ENCODE assay signal across 7 mouse cellular contexts in genomic region chr11:59810480-59811158, GRCm38 (mm10). TPM values are rescaled to one million over a fixed set of nuclear protein-coding genes. Genes with fewer than 3 reads are reported as not detected.
DNase-seq lines count a peak whose midpoint lies in the region; ATAC-seq lines count a peak whose summit lies in the region.

No protein-coding gene starts in this region.

- peak overlapping the region; percentile 62 for H3K4me3 ChIP-seq in lung, embryonic 16.5 days (ENCODE audit: low read length)
- peak overlapping the region; percentile 65 for H3K4me3 ChIP-seq in embryonic facial prominence, embryonic 14.5 days (ENCODE audit: low read depth, low read length)
- peak overlapping the region; percentile 75 for H3K4me3 ChIP-seq in limb, embryonic 11.5 days (ENCODE audit: low read depth, low read length)
- H3K4me3 ChIP-seq in stomach, embryonic 14.5 days (ENCODE audit: low read depth, low read length), result peak overlapping the region; percentile 68

- peak overlapping the region; percentile 82 for H3K4me2 ChIP-seq in lung, embryonic 16.5 days (ENCODE audit: low read depth, low read length)
- H3K4me2 ChIP-seq in embryonic facial prominence, embryonic 14.5 days (ENCODE audit: low read depth, low read length), result peak overlapping the region; percentile 92
- peak overlapping the region; percentile 84 for H3K4me2 ChIP-seq in limb, embryonic 11.5 days (ENCODE audit: low read depth, severe bottlenecking)
- peak overlapping the region; percentile 80 for H3K4me2 ChIP-seq in stomach, embryonic 14.5 days (replicated peaks; ENCODE audit: low read depth, low read length)

- H3K9ac ChIP-seq in lung, embryonic 16.5 days (ENCODE audit: low read length), result peak overlapping the region; percentile 86; the same call in 1 of the 2 replicates
- peak overlapping the region; percentile 92 for H3K9ac ChIP-seq in embryonic facial prominence, embryonic 14.5 days (ENCODE audit: low read depth, low read length)
- peak overlapping the region; percentile 96 for H3K9ac ChIP-seq in limb, embryonic 11.5 days (ENCODE audit: low read length)
- peak overlapping the region; percentile 81; the same call in 1 of the 2 replicates for H3K9ac ChIP-seq in stomach, embryonic 14.5 days (replicated peaks; ENCODE audit: low read depth, low read length)

- DNase-seq in lung, postnatal 10 days, result no peak
- no peak for DNase-seq in embryonic facial prominence, embryonic 14.5 days (ENCODE audit: low spot score)
- DNase-seq in limb, embryonic 11.5 days (ENCODE audit: low spot score), result no peak
- no peak for DNase-seq in cerebellum, postnatal 25 days
- no peak for DNase-seq in kidney, postnatal 4 days

- peaks cover 12% of the 10 kb centered on the region for H3K4me1 ChIP-seq in lung, embryonic 16.5 days (replicated peaks; ENCODE audit: control insufficient read depth, insufficient read depth, low read length)
- H3K4me1 ChIP-seq in embryonic facial prominence, embryonic 14.5 days (ENCODE audit: control insufficient read depth, insufficient read depth, low read length), result peaks cover 15% of the 10 kb centered on the region
- peaks cover 6% of the 10 kb centered on the region for H3K4me1 ChIP-seq in limb, embryonic 11.5 days (ENCODE audit: control insufficient read depth, insufficient read depth, low read length)
- peaks cover 15% of the 10 kb centered on the region for H3K4me1 ChIP-seq in stomach, embryonic 14.5 days (ENCODE audit: control insufficient read depth, insufficient read depth, low read length)

- no peak for ATAC-seq in lung, embryonic 16.5 days (ENCODE audit: low read depth)
- no peak for ATAC-seq in embryonic facial prominence, embryonic 14.5 days (ENCODE audit: low read depth)
- ATAC-seq in limb, embryonic 11.5 days (ENCODE audit: insufficient number of reproducible peaks, low FRiP score, low TSS enrichment, low read depth), result no peak
- no peak for ATAC-seq in stomach, embryonic 14.5 days (ENCODE audit: insufficient number of reproducible peaks, insufficient read depth, low FRiP score, low read depth)

- H3K9me3 ChIP-seq in lung, embryonic 16.5 days (ENCODE audit: control insufficient read depth, low read length), result no peaks in the 10 kb centered on the region
- no peaks in the 10 kb centered on the region for H3K9me3 ChIP-seq in embryonic facial prominence, embryonic 14.5 days (ENCODE audit: control insufficient read depth, low read length)
- no peaks in the 10 kb centered on the region for H3K9me3 ChIP-seq in limb, embryonic 11.5 days (ENCODE audit: control insufficient read depth, low read length)
- no peaks in the 10 kb centered on the region for H3K9me3 ChIP-seq in stomach, embryonic 14.5 days (ENCODE audit: control insufficient read depth, low read depth, low read length)

- peaks cover 8% of the 10 kb centered on the region for H3K36me3 ChIP-seq in lung, embryonic 16.5 days (ENCODE audit: control insufficient read depth, insufficient read depth, low read length)
- peaks cover 27% of the 10 kb centered on the region for H3K36me3 ChIP-seq in embryonic facial prominence, embryonic 14.5 days (ENCODE audit: control insufficient read depth, insufficient read depth, low read length)
- H3K36me3 ChIP-seq in limb, embryonic 11.5 days (ENCODE audit: control insufficient read depth, insufficient read depth, low read length), result no peaks in the 10 kb centered on the region; the same call in 1 of the 2 replicates
- H3K36me3 ChIP-seq in stomach, embryonic 14.5 days (ENCODE audit: control insufficient read depth, insufficient read depth, low read length), result peaks cover 25% of the 10 kb centered on the region

- no peaks in the 10 kb centered on the region for H3K27me3 ChIP-seq in lung, embryonic 16.5 days (ENCODE audit: control insufficient read depth, insufficient read depth, low read depth, low read length)
- no peaks in the 10 kb centered on the region for H3K27me3 ChIP-seq in embryonic facial prominence, embryonic 14.5 days (replicated peaks; ENCODE audit: control insufficient read depth, insufficient read depth, low read length)
- no peaks in the 10 kb centered on the region for H3K27me3 ChIP-seq in limb, embryonic 11.5 days (ENCODE audit: control insufficient read depth, insufficient read depth, low read length)
- H3K27me3 ChIP-seq in stomach, embryonic 14.5 days (ENCODE audit: control insufficient read depth, insufficient read depth, low read length), result no peaks in the 10 kb centered on the region

- H3K27ac ChIP-seq in lung, embryonic 16.5 days (ENCODE audit: low read length), result no peak overlapping the region
- H3K27ac ChIP-seq in embryonic facial prominence, embryonic 14.5 days (replicated peaks; ENCODE audit: low read depth, low read length), result peak overlapping the region; percentile 96
- H3K27ac ChIP-seq in limb, embryonic 11.5 days (replicated peaks; ENCODE audit: low read depth, low read length), result no peak overlapping the region
- no peak overlapping the region; the same call in 1 of the 2 replicates for H3K27ac ChIP-seq in stomach, embryonic 14.5 days (ENCODE audit: low read length)

- 54% methylated on average over 14 of the region's 14 CpGs for WGBS in lung, embryonic 16.5 days
- WGBS in embryonic facial prominence, embryonic 14.5 days, result 54% methylated on average over 14 of the region's 14 CpGs
- WGBS in limb, embryonic 11.5 days, result 71% methylated on average over 14 of the region's 14 CpGs
- WGBS in stomach, embryonic 14.5 days, result 62% methylated on average over 14 of the region's 14 CpGs

RNA-seq across cellular contexts. Expression of gene Flcn, which starts 0.8 kb away (rescaled TPM):
- polyA plus RNA-seq in lung, embryonic 16.5 days (2015; fragmentation: Nextera tagmentation; extraction: Ambion mirVana), result 28.1 and 32.1 TPM in 2 replicates
- 31.0 and 32.2 TPM in 2 replicates for polyA plus RNA-seq in embryonic facial prominence, embryonic 14.5 days (2014; fragmentation: Nextera tagmentation; extraction: Ambion mirVana)
- 32.0 and 33.7 TPM in 2 replicates for polyA plus RNA-seq in limb, embryonic 11.5 days (2014; fragmentation: Nextera tagmentation; extraction: Ambion mirVana)
- 25.2 and 31.5 TPM in 2 replicates for polyA plus RNA-seq in stomach, embryonic 14.5 days (2014; fragmentation: Nextera tagmentation; extraction: Ambion mirVana)

RNA-seq across cellular contexts. Expression of gene Pld6, which starts 23.2 kb away (rescaled TPM):
- polyA plus RNA-seq in lung, embryonic 16.5 days (2015; fragmentation: Nextera tagmentation; extraction: Ambion mirVana), result 7.9 and 10.3 TPM in 2 replicates
- 0.96 and 1.3 TPM in 2 replicates for polyA plus RNA-seq in embryonic facial prominence, embryonic 14.5 days (2014; fragmentation: Nextera tagmentation; extraction: Ambion mirVana)
- polyA plus RNA-seq in limb, embryonic 11.5 days (2014; fragmentation: Nextera tagmentation; extraction: Ambion mirVana), result 1.3 and 2.4 TPM in 2 replicates
- polyA plus RNA-seq in stomach, embryonic 14.5 days (2014; fragmentation: Nextera tagmentation; extraction: Ambion mirVana), result 1.7 and 2.5 TPM in 2 replicates

RNA-seq across cellular contexts. Expression of gene Nt5m, which starts 28.6 kb away (rescaled TPM):
- 32.8 and 36.0 TPM in 2 replicates for polyA plus RNA-seq in lung, embryonic 16.5 days (2015; fragmentation: Nextera tagmentation; extraction: Ambion mirVana)
- polyA plus RNA-seq in embryonic facial prominence, embryonic 14.5 days (2014; fragmentation: Nextera tagmentation; extraction: Ambion mirVana), result 34.6 and 37.5 TPM in 2 replicates
- 36.1 and 37.2 TPM in 2 replicates for polyA plus RNA-seq in limb, embryonic 11.5 days (2014; fragmentation: Nextera tagmentation; extraction: Ambion mirVana)
- 31.6 and 36.6 TPM in 2 replicates for polyA plus RNA-seq in stomach, embryonic 14.5 days (2014; fragmentation: Nextera tagmentation; extraction: Ambion mirVana)

RNA-seq across cellular contexts. Expression of gene Cops3, which starts 29.0 kb away (rescaled TPM):
- 189 and 199 TPM in 2 replicates for polyA plus RNA-seq in lung, embryonic 16.5 days (2015; fragmentation: Nextera tagmentation; extraction: Ambion mirVana)
- 180 and 198 TPM in 2 replicates for polyA plus RNA-seq in embryonic facial prominence, embryonic 14.5 days (2014; fragmentation: Nextera tagmentation; extraction: Ambion mirVana)
- polyA plus RNA-seq in limb, embryonic 11.5 days (2014; fragmentation: Nextera tagmentation; extraction: Ambion mirVana), result 244 and 250 TPM in 2 replicates
- 206 and 221 TPM in 2 replicates for polyA plus RNA-seq in stomach, embryonic 14.5 days (2014; fragmentation: Nextera tagmentation; extraction: Ambion mirVana)
